Mouse (Mus musculus) left cerebral cortex, postnatal 25 days (tissue): Measurements from ENCODE around the gene 2310061I04Rik. TPM values are rescaled to one million over a fixed set of nuclear protein-coding genes. Genes with fewer than 3 reads are reported as not detected.

ENCODE experiments used
- DNase-seq, 2 experiments: peaks; one replicate each; pipeline ENCODE4 v3.0.0; 2022; ENCODE audit warnings: low spot score in 2 of 2, mixed read lengths in 1 of 2
- intact Hi-C: fragments of 180-260 bp; cut with DNase I; formaldehyde crosslinking; loops from one replicate; pipeline ENCODE4 v1.15.1; 2025
- microRNA-seq, 2 experiments: library from miRNA; unstranded; fragments of <30 nt; microRNA quantifications; one replicate each; pipeline ENCODE4 v1.2.0; 2022
- total RNA-seq, 2 experiments: library from RNA; stranded (reverse); gene quantifications; 2 replicates each; pipeline ENCODE4 v1.2.3; 2021

The 2310061I04Rik gene
- total RNA-seq, 2 experiments from 2014 or later: 55.4 to 59.6 TPM

- no peak for DNase-seq
- intact Hi-C loops: loop anchor here (2.0 kb wide), 1 partner anchor 17 kb away; no protein-coding TSS in a partner anchor
Observed at GRCm38 (mm10) chr17:35859835-35860234, 37.4 kb downstream of the 2310061I04Rik start.

DNA sequence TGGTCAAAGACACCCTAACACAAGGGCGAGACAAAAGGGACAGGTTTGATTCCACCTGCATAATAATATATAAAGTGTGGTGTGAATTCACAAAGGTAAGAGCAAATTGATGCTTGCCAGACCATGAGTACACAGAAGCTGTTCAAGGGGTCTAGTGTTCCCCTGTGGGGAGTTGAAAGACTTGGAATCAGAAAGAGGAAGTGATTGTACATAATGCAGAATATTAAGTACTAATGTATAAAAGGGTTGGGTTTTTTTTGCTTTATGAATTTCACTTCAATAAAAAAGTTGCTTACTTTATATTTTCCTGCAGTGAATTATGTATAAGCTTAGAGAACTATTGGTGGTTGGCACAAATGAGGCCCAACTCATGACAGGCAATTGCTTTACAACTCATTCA lies 37.9 kb downstream of the 2310061I04Rik start:
- DNase-seq: no peak
- intact Hi-C loops: no loop called here

DNA sequence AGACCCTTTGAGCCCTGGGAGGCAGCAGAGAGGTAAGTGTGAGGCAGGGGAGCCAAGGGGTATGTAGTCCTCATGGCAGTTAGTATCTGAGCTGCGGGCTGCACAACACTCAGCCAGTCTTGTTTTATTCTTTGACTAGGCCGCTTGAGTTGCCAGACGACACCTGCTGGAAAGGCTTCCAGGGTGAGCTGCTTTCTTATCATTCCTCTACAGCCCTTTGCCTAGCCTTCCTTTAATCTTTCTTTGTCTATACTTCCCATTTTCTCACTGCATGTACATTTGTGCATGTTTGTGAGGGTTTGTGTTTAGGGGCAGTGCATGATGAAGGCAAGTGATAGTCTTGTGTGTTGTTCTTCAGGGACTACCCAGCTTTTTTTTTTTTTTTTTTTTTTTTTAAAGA lies 46.3 kb downstream of the 2310061I04Rik start:
- intact Hi-C loops: no loop called here
- DNase-seq: no peak

DNA sequence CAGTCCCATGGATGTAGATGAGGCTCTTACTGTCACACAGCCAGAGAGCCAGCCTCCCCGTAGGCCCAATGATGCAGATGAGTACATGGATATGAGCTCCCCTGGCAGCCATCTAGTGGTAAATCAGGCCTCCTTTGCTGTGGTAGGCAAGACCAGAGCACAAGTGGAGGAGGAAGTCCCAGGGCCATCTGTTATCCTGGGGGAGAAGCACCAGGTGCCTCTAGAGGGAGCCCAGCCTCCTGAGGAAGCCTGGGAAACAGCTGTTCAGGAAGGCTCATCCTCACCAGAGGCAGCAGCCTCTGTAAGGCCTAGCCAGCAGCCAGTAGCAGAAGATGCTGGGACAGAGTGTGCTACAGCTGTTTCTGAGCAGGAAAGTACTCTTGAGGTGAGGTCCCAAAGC lies 49.1 kb downstream of the 2310061I04Rik start:
- DNase-seq: peak in 1 of 2 experiments; percentile 78
- intact Hi-C loops: no loop called here

DNA sequence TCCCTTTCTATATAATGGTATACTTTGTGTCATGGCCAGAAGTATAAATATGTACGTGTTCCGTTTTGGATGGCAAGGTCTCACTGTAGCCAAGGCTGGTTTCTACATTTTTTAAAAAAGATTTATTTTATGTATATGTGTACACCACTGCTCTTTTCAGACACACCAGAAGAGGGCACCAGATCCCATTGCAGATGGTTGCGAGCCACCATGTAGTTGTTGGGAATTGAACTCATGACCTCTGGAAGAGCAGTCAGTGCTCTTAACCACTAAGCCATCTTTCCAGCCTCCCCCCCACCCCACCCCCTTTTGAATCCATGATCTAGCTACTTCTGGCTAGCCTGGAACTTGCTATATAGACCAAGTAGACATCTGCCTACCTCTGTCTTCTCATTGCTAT lies 53.7 kb downstream of the 2310061I04Rik start:
- DNase-seq: no peak
- intact Hi-C loops: loop anchor here (2.0 kb wide), 1 partner anchor 17 kb away; the partner anchor contains the start of gene Nrm

Small RNA genes within 50 kb of the gene (microRNA-seq; reads per million reads assigned to microRNA genes)
- 0 to 1.2 reads per million in 2 experiments for gene Gm28033
- 0.74 to 1.3 reads per million in 2 experiments for gene Mir1894

Other genes with a start within 250 kb of the 2310061I04Rik start
- gene Vars2, start 229.8 kb downstream of the 2310061I04Rik start, total RNA-seq: 10 to 100 TPM; 31.1 to 32.6 TPM
- 10 to 100 TPM; 27.7 to 28.9 TPM for gene Gtf2h4, start 223.7 kb downstream of the 2310061I04Rik start, total RNA-seq
- 10 to 100 TPM; 51.9 to 55.4 TPM for gene Ddr1, start 192.8 kb downstream of the 2310061I04Rik start, total RNA-seq
- gene Ier3, start 75.7 kb downstream of the 2310061I04Rik start, total RNA-seq: 10 to 100 TPM; 11.2 to 12.5 TPM
- 100 to 1,000 TPM; 120 to 137 TPM for gene Flot1, start 74.2 kb downstream of the 2310061I04Rik start, total RNA-seq
- 100 to 1,000 TPM; 492 to 522 TPM for gene Tubb5, start 59.1 kb downstream of the 2310061I04Rik start, total RNA-seq
- gene Mdc1, start 55.9 kb downstream of the 2310061I04Rik start, total RNA-seq: 10 to 100 TPM in 1 of 2 experiments, 1 to 10 TPM in 1; 9.7 to 12.0 TPM
- 1 to 10 TPM; 3.2 to 3.6 TPM for gene Nrm, start 36.1 kb downstream of the 2310061I04Rik start, total RNA-seq
- gene Ppp1r18, start 31.8 kb downstream of the 2310061I04Rik start, total RNA-seq: 1 to 10 TPM; 8.3 to 8.7 TPM
- gene Dhx16, start 17.6 kb downstream of the 2310061I04Rik start, total RNA-seq: 10 to 100 TPM; 29.5 to 32.4 TPM
- gene Atat1, start 12.6 kb upstream of the 2310061I04Rik start, total RNA-seq: 10 to 100 TPM; 53.0 to 56.1 TPM
- 10 to 100 TPM; 35.3 to 40.1 TPM for gene Mrps18b, start 19.0 kb upstream of the 2310061I04Rik start, total RNA-seq
- 10 to 100 TPM; 70.2 to 76.0 TPM for gene Ppp1r10, start 19.0 kb upstream of the 2310061I04Rik start, total RNA-seq
- gene Abcf1, start 72.3 kb upstream of the 2310061I04Rik start, total RNA-seq: 10 to 100 TPM; 76.7 to 82.6 TPM
- 100 to 1,000 TPM; 161 to 175 TPM for gene Gnl1, start 82.4 kb upstream of the 2310061I04Rik start, total RNA-seq
- gene Prr3, start 82.8 kb upstream of the 2310061I04Rik start, total RNA-seq: 10 to 100 TPM; 40.1 to 42.9 TPM
- 1 to 10 TPM; 1.7 to 2.3 TPM for gene H2-T24, start 123.1 kb upstream of the 2310061I04Rik start, total RNA-seq
- gene H2-T23, start 135.4 kb upstream of the 2310061I04Rik start, total RNA-seq: 10 to 100 TPM in 1 of 2 experiments, 1 to 10 TPM in 1; 9.9 to 10.2 TPM
- 1 to 10 TPM; 8.3 to 9.3 TPM for gene H2-T22, start 145.3 kb upstream of the 2310061I04Rik start, total RNA-seq
- not detected for gene Gm6034, start 145.5 kb upstream of the 2310061I04Rik start, total RNA-seq
- 1 to 10 TPM; 1.3 TPM for gene Gm11127, start 160.9 kb upstream of the 2310061I04Rik start, total RNA-seq
- gene Gm19684, start 224.2 kb upstream of the 2310061I04Rik start, total RNA-seq: not detected
- gene Gm7030, start 232.0 kb upstream of the 2310061I04Rik start, total RNA-seq: not detected